Mouse (Mus musculus) left cerebral cortex, postnatal 25 days (tissue): ENCODE data around the gene Atp6v0b. TPM values are rescaled to one million over a fixed set of nuclear protein-coding genes. Genes with fewer than 3 reads are reported as not detected.

ENCODE experiments used
- DNase-seq, 2 experiments: peaks; one replicate each; pipeline ENCODE4 v3.0.0; 2022; ENCODE audit warnings: low spot score in 2 of 2, mixed read lengths in 1 of 2
- intact Hi-C: fragments of 180-260 bp; cut with DNase I; formaldehyde crosslinking; loops from one replicate; pipeline ENCODE4 v1.15.1; 2025
- total RNA-seq, 2 experiments: library from RNA; stranded (reverse); gene quantifications; 2 replicates each; pipeline ENCODE4 v1.2.3; 2021

Gene Atp6v0b
- total RNA-seq, 2 experiments from 2014 or later: 460 to 484 TPM

DNA sequence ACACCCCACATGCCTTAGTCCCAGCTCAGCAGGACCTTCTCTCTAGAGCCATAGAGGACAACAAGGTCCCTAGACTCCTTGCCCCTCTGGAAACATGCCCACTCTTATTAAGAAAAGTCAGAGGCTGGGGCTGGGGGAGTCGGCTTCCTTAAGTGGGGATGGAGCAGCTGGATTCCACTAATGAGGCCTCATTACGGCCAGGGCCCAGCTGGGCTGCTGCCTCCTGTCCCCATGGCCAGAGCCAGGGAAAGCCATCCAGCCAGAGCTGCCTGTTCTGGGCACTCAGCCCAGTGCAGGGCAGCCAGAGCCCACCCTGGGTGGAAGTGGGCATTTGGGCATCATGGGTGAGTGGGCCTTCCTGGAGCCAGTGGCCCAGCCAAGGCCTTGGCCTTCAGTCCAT lies 40.1 kb downstream of the Atp6v0b start:
- DNase-seq: peak; percentile 45 to 48
- intact Hi-C loops: no loop called here

DNA sequence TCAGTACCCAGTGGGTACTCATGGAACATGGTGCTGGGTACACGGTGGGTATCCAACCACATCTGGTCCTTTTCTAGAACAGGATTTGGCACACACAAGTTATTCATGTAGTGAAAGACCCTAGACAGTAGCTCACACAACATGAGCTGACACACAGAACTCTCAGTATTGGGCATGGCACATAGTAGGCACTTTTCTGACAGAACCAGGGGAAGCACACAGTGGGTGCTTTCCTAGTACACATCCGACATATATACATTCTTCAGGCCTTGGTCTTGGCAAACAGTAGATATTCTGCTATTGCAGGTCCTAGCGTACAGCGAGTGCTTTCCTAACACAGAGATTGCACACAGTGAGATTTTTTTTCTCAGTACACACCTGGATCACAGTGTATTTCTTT lies 40.9 kb downstream of the Atp6v0b start:
- no peak for DNase-seq
- intact Hi-C loops: no loop called here

DNA sequence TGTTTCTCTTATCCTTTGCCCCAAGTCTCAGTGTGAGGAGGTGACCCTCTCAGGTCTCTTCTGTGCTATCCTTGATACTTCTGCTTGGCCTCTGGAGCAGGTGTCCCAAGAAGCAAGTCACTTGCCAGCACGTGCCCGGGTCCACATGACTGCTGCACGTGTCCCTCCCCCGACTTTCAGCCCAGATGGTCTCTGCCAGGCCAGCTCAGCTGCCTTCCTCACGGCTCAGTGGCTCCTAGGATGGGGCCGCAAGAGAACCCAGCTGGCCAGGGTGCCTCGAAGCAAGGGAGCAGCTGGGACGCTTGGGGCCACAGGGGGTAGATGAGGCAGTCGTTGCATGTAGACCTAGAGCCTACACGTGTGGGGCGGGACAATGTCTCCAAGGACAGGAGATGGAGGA lies 41.8 kb downstream of the Atp6v0b start:
- intact Hi-C loops: no loop called here

DNA sequence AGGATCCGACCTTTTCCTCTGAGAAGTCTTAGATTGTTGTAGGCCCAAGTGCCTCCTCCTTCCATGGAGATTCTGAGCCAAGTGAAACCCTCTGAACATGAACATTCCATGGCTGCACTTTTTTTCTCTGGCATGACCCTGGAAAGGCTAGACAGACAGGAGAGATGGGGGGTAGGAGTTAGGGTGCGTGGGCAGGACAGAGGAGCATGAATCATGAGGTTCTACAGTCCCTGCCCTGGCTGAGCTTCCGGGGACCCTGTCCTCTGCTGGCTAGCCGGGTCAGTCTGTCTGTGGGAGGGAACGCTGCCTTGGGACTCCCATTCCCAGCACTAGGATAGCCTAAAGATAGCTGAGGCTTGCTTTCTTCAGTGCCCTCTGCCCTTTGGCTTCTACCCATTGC lies 42.7 kb downstream of the Atp6v0b start:
- DNase-seq: no peak
- intact Hi-C loops: no loop called here

More for the DNA sequence above, 41.8 kb downstream of the Atp6v0b start:
- no peak for DNase-seq

DNA sequence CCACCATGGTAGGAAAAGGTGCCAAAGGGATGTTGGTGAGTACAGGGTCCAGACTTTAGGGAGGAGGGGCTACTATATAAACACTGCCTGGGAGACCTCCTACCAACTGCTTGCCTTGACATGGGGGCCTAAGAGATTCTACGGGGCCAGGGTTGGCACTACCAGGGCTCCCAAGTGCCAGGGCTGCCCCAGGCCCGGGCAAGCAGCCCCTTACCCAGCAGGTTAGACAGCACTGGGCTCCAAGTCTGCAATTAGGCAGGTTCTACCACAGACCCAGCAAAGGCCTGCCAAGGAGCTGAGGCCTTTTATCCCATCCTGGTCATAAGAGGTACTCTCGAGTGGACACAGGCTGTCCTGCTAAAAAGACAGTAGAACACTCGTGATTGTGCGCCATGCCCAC lies 44.0 kb downstream of the Atp6v0b start:
- intact Hi-C loops: no loop called here
- DNase-seq: no peak

DNA sequence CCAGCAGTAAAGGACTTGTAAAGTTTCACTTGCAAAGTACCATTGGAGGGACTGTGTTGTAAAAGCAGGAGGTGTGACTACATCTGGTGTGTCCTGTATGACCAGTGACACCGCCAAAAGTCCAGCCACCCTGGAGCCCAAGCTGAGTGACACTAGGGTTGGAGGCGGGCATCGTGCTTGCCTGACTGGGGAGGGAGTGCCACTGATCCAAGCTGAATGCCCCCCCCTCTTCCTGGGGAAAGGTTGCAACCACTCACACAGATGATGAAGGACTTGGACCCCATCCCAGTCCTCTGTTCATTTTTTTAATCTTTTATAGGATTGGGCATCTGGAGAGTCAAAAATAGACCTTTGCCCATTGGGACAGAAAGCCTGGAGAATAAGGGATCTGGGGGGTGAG lies 45.6 kb downstream of the Atp6v0b start:
- intact Hi-C loops: no loop called here
- DNase-seq: no peak

DNA sequence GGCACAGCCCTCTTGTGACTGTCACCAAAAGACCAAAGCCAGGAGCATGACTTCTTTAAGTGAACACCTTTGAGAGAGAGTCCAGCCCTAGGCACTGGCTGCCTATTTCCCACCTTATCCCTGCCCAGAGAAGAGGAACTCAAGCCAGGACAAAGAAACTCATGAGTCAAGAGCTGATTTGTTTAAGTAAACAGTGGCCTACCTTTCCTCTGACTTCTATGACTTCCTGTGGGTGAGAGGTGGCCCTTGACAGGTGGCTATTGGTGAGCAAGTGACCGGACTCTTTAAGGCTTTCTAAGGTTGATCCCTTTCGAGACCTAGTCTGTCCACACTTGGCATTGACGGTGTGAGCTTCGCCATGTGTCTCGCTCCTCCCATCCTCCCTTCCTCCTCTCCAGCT lies 46.3 kb downstream of the Atp6v0b start:
- intact Hi-C loops: no loop called here
- no peak for DNase-seq

DNA sequence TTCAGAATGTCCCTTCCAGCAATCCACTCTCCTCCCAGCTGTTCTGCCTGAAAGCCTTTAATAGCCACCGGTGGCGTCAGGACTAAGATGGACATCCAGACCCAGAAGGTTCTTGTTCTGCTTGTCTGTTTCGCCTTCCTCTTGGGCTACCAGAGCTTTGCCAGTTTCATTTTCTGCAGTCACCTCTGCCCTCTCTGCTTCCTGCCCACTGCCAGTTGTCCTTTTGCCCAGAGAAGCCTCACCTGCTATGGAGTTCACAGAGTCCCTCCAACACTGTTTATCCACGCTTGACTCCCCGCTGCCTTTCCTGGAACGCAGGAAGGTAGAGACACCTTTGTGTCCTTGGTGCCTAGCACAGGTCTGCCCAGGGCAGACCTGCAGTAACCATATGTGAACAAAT lies 47.8 kb downstream of the Atp6v0b start:
- no peak for DNase-seq
- intact Hi-C loops: no loop called here

DNA sequence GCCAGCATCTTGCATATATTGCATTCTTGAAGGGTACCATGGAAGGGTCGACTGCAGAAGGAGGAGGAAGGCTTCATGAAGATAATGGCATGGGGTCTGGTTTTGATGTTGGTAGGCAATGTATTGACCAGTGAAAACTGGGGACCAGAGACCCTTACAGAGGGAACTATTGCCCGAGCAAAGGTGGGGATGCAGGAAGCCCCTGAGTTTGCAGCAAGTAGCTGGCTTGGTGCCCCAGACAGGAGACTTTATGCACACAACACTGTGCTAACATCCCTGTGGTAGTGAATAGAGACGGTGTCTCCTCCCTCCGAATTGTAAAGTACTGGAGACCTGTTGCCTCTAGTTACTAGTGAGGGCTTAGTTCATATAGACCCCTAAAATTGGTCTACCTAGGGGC lies 49.9 kb downstream of the Atp6v0b start:
- no peak for DNase-seq

DNA sequence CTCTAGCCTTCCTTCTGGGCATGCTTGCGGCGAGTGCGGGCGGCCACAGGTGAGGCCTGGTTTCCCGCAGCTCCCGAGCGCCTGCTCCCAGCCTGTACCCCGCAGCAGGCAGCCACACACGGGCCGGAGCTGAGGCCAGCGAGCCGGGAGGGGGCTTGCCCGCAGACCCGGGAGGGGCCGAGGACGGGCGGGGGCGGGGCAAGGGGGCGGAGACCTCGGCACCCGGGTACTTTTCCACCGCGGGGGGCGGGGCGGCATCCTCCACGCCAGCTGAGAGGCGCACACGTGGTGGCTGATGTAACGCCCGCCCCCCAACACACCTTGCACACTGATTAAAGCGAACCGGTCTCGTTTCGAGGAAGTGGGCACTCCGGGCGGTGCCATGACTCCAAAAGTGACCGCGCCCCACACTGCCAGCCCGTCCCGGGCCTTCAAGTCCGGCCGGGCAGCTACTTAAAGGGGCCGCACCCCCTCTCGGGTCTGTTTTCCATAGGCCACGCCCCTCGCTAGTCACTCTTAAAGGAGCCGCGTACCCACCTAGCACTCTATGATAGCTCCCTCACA lies 50.8 kb downstream of the Atp6v0b start:
- intact Hi-C loops: no loop called here
- DNase-seq: peak; percentile 90 to 91

More for the DNA sequence above, 49.9 kb downstream of the Atp6v0b start:
- intact Hi-C loops: no loop called here

DNA sequence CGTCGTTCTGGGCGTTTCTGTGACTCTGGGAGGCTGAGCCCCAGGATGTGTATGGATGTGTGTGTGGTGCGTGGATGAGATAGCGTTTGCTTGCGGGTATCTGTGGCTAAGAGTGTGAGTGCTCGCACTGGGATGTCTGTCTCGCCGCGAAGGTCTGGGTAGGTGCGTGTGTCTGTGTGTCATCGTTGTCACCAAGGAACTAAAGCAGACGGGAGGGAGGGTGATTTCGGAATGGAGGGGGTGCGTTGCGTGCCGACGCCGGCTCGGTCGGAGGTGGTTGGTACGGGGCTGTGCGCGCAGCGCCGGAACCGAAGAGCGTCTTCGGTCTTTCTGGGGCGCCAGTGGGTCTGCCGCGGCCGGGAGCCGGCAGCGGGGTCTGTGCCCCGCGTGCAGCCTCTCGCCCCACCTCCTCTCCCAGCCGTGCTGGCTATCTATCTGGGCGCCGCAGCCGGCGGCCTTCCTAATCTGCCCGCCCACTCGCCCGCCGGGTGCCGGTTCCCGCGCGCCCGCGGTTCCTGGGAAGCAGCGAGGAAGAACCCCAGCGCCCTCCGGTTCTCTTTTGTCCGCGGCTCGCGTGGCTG lies 51.5 kb downstream of the Atp6v0b start:
- DNase-seq: peak; percentile 71 to 80
- intact Hi-C loops: loop anchor here (2.0 kb wide), 1 partner anchor 27 kb away; no protein-coding TSS in a partner anchor

DNA sequence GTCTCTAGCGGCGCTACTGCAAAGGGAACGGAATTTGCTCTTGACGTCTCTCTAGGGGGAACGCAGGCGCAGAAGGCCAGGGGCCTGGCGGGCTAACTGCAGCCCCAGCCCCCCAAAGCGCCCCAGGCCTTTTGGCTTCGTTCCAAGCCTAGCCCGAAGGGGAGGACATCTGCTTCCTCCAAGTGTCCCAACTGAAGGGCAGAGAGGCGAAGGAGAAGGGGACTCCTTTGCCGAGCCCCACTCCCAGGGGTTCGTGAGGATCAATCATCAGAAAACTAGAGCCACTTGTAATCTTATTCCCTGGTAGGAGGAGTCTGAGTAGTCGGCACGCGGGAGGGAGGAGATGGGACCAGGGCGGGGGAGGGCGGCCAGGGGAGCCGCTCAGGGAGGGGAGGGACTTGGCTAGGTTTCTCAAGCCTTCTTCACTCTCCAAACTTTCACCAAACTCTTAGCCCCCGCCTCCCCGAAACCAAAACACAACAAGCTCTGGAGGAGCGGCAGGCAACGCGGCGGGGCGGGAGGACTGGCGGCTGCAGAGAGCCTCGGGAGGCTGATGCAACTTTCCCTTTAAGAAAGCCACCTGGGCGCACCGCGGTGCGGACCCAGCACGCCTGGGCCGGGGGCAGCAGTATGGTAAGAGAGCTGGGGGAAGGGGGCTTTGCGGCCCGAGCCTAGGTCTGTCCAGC lies 52.1 kb downstream of the Atp6v0b start:
- DNase-seq: peak; percentile 57 to 59
- intact Hi-C loops: loop anchor here (2.0 kb wide), 1 partner anchor 28 kb away; no protein-coding TSS in a partner anchor

DNA sequence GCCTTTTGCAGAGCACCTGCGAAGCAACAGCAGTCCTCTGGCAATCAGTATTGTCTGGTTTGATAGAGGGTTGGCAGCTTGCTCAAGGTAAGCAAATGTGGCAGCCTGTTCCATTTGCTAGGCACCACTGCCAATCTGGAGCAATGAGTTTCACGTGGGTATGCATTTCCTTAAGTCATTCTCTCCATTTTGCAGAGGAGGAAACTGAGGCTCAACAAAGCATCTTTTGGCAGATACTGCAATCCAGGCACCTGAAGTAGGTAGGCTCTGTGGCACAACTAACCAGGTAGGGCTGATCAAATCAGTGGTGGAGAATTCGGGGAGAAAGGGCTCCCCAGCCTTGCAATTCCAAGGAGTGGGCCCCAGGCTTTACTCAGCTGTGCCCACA lies 52.7 kb downstream of the Atp6v0b start, which contains the start of gene Slc6a9:
Gene Slc6a9, plus strand, starts transcription at position 50 of the 388 bp plus-strand sequence.
- DNase-seq: no peak
- intact Hi-C loops: loop anchor here (2.0 kb wide), 1 partner anchor 28 kb away; no protein-coding TSS in a partner anchor

Other genes starting within 250 kb of the Atp6v0b start
- 10 to 100 TPM; 33.1 to 35.2 TPM for gene Dmap1, start 205.1 kb downstream of the Atp6v0b start, total RNA-seq
- not detected for gene Gm12845, start 162.9 kb downstream of the Atp6v0b start, total RNA-seq
- gene Klf17, start 121.7 kb downstream of the Atp6v0b start, total RNA-seq: not detected
- gene Slc6a9, start 52.8 kb downstream of the Atp6v0b start, total RNA-seq: 10 to 100 TPM; 31.7 to 40.9 TPM
- gene Ccdc24, start 14.8 kb downstream of the Atp6v0b start, total RNA-seq: 1 to 10 TPM; 1.3 to 1.4 TPM
- 100 to 1,000 TPM; 107 to 116 TPM for gene B4galt2, start 3.8 kb downstream of the Atp6v0b start, total RNA-seq
- 10 to 100 TPM in 1 of 2 experiments, 1 to 10 TPM in 1; 9.6 to 10.5 TPM for gene Dph2, start 4.7 kb upstream of the Atp6v0b start, total RNA-seq
- gene Ipo13, start 27.7 kb upstream of the Atp6v0b start, total RNA-seq: 100 to 1,000 TPM; 108 to 116 TPM
- 1 to 10 TPM; 2.3 to 2.6 TPM for gene Artn, start 42.4 kb upstream of the Atp6v0b start, total RNA-seq
- 10 to 100 TPM; 43.5 to 44.3 TPM for gene St3gal3, start 247.6 kb upstream of the Atp6v0b start, total RNA-seq